Mouse (Mus musculus) liver, postnatal 0 days (tissue): ENCODE measurements around the gene Atxn1.

ENCODE experiments used
- CTCF ChIP-seq: sonication (generic); IDR thresholded peaks from 2 replicates; pipeline ENCODE4 v1.5.1; 2016; ENCODE audit warnings: antibody characterized with exemption, low read depth
- EP300 ChIP-seq: IDR thresholded peaks from 2 replicates; pipeline ENCODE4 v1.6.1; 2016; ENCODE audit warnings: antibody characterized with exemption, low read depth, mild to moderate bottlenecking

- TF ChIP-seq CTCF (no peak), EP300 (no peak)
These were observed 294.8 kb downstream of the Atxn1 start for GRCm38 (mm10) chr13:45669969-45670368.
